Mouse (Mus musculus): ENCODE measurements at regions not wholly inside any gene's neighbourhood (a gene's known extent, or its start where the extent isn't known, plus 50 kb on each side); places are given as distances from the start of the nearest gene placed in this dataset.

GRCm38 (mm10) chr8:117890211-117890610, 88.5 kb upstream of the Mphosph6 start:
- DNase-seq, result no peak

GRCm38 (mm10) chr8:117881414-117881973, 79.8 kb upstream of the Mphosph6 start:
- no peak for DNase-seq

- no peak for DNase-seq
Observed at GRCm38 (mm10) chr8:117880279-117880975, 78.7 kb upstream of the Mphosph6 start.

GRCm38 (mm10) chr8:117873611-117874010, 71.9 kb upstream of the Mphosph6 start:
- DNase-seq, result no peak

GRCm38 (mm10) chr8:117867138-117867537, 65.4 kb upstream of the Mphosph6 start:
- DNase-seq, result no peak

GRCm38 (mm10) chr8:117865014-117865413, 63.3 kb upstream of the Mphosph6 start:
- DNase-seq, result no peak

- peak; percentile 83 to 85 for DNase-seq
Observed at GRCm38 (mm10) chr8:117863837-117864236, 62.1 kb upstream of the Mphosph6 start.

- no peak for DNase-seq
Observed at GRCm38 (mm10) chr8:117862318-117862717, 60.6 kb upstream of the Mphosph6 start.

GRCm38 (mm10) chr8:117859734-117860133, 58.0 kb upstream of the Mphosph6 start:
- DNase-seq, result peak in 1 of 2 experiments; percentile 17

GRCm38 (mm10) chr8:117859095-117859494, 57.4 kb upstream of the Mphosph6 start:
- no peak for DNase-seq

GRCm38 (mm10) chr8:117856121-117856520, 54.4 kb upstream of the Mphosph6 start:
- peak; percentile 59 to 68 for DNase-seq

GRCm38 (mm10) chr8:117854942-117855491, 53.3 kb upstream of the Mphosph6 start:
- no peak for DNase-seq

GRCm38 (mm10) chr8:117854301-117854700, 52.6 kb upstream of the Mphosph6 start:
- DNase-seq, result no peak

- DNase-seq, result peak in 1 of 2 experiments; percentile 15
Observed at GRCm38 (mm10) chr8:117853408-117853807, 51.7 kb upstream of the Mphosph6 start.

GRCm38 (mm10) chr8:117852521-117852920, 50.8 kb upstream of the Mphosph6 start:
- DNase-seq, result peak; percentile 19 to 33
